Mouse (Mus musculus) layer of hippocampus, adult 2 months (tissue): ENCODE data around the gene Ino80. TPM values are rescaled to one million over a fixed set of nuclear protein-coding genes. Genes with fewer than 3 reads are reported as not detected.

Source experiments
- DNase-seq, 2 experiments: peaks; one replicate each; pipeline ENCODE4 v3.0.0; 2022; ENCODE audit warnings: low spot score in 2 of 2
- H3K27ac ChIP-seq: fragments of 200-600 bp; 2 replicates; pipeline ENCODE4 v1.8.1; 2022
- H3K4me3 ChIP-seq: fragments of 200-600 bp; 2 replicates; pipeline ENCODE4 v1.8.1; 2022; ENCODE audit warnings: mild to moderate bottlenecking
- CTCF ChIP-seq: fragments of 200-600 bp; conservative IDR thresholded peaks from 2 replicates; pipeline ENCODE4 v1.8.1; 2022; ENCODE audit warnings: antibody characterized with exemption, mild to moderate bottlenecking, moderate library complexity
- total RNA-seq, 2 experiments: library from RNA; stranded (reverse); gene quantifications; 2 replicates each; pipeline ENCODE4 v1.2.3; 2021

The Ino80 gene
- total RNA-seq, 2 experiments from 2014 or later = 21.0 to 21.6 TPM

DNA sequence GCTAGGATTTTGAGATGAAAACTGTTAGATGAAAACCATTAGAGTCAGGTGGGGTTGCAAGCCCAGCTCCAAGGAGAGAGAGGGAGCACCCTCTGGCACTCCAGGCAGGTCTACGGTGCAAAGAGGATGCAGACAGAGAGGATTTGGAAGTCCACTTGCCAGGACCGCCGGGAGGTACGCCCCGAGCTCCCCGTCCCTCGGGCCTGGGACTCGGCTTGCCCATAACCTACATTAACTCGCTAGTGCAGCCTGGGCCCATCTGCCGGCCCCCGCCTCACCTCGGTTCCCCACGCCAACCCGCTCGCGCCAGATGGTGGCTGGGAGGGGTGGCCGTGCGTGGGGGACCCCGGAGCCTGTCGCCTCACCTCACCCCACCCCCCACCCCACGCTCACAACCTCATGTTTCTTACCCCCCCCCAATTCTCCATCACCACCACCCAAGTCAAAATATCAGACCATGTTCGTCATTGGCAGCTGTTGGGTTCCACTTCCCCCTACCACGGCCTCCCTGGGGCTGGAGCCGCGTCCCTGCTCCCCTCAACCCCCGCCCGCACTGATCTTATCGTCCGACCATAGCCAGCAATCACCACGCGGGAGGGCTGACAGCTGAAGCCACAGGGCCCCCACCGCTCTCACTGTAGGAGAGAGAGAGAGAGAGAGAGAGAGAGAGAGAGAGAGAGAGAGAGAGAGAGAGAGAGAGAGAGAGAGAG is 153.5 kb downstream of the Ino80 start:
- no peak for DNase-seq
- TF ChIP-seq CTCF = no peak
- no peak overlapping the region for H3K4me3 ChIP-seq
- no peak overlapping the region for H3K27ac ChIP-seq

Other genes with a start within 250 kb of the Ino80 start
- not detected for gene Ppp1r14d, start 247.8 kb downstream of the Ino80 start, total RNA-seq
- gene Spint1, start 240.3 kb downstream of the Ino80 start, total RNA-seq = 1 to 10 TPM; 2.1 to 2.5 TPM
- 1 to 10 TPM; 5.9 to 7.1 TPM for gene Rhov, start 206.4 kb downstream of the Ino80 start, total RNA-seq
- 10 to 100 TPM; 39.9 to 43.2 TPM for gene Vps18, start 188.9 kb downstream of the Ino80 start, total RNA-seq
- 1 to 10 TPM; 2.4 to 2.9 TPM for gene Dll4, start 151.9 kb downstream of the Ino80 start, total RNA-seq
- 1 to 10 TPM; 6.5 to 8.9 TPM for gene Chac1, start 126.5 kb downstream of the Ino80 start, total RNA-seq
- gene Exd1, start 69.9 kb upstream of the Ino80 start, total RNA-seq = 1 to 10 TPM in 1 of 2 experiments, under 1 TPM in 1; 0.49 to 1.3 TPM
- gene Chp1, start 70.0 kb upstream of the Ino80 start, total RNA-seq = 100 to 1,000 TPM; 155 to 157 TPM
- under 1 TPM; 0.88 to 0.97 TPM for gene Nusap1, start 140.6 kb upstream of the Ino80 start, total RNA-seq
- gene Oip5, start 140.8 kb upstream of the Ino80 start, total RNA-seq = under 1 TPM; 0.91 to 0.92 TPM
- gene Ndufaf1, start 185.1 kb upstream of the Ino80 start, total RNA-seq = 10 to 100 TPM; 30.7 to 31.9 TPM
- gene Rtf1, start 197.4 kb upstream of the Ino80 start, total RNA-seq = 10 to 100 TPM; 60.3 to 62.9 TPM